Mouse (Mus musculus): ENCODE measurements around the gene Pard3b. TPM values are rescaled to one million over a fixed set of nuclear protein-coding genes. Genes with fewer than 3 reads are reported as not detected.

The Pard3b gene
- polyA plus RNA-seq, 1 experiment = 0.69 TPM

DNA sequence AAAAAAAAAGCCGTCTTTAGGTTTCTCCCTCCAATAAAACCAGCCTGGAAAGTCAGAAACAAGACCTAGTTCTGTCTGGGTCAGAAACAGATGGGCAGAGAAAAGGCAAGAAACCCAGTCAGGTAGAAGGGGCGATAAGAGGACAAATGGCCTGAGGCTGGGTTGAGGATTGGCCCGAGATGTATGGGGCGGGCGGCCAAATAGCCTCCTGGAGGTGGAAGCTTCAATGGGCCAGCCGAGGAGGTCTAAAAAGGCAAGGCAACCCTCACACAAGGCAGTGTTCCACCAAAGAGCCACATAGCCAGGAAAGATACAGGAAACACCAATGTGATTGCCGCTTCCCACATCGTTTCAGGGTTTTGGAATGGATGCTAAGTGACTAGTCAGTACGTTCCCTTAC is 322.9 kb downstream of the Pard3b start:
- Histone ChIP-seq H3K4me3 (ENCODE audit: extremely low read depth, insufficient read depth, insufficient read length) (no peak overlapping the region), H3K27me3 (ENCODE audit: control insufficient read depth, insufficient read depth, low read length) (no peaks in the 10 kb centered on the region), H3K36me3 (ENCODE audit: control insufficient read depth, insufficient read depth, low read length) (no peaks in the 10 kb centered on the region), H3K4me1 (ENCODE audit: control insufficient read depth, insufficient read depth, insufficient read length) (no peaks in the 10 kb centered on the region), H3K27ac (ENCODE audit: insufficient read depth, low read length) (no peak overlapping the region)
- 92% methylated on average over 9 of the region's 9 CpGs for WGBS
- no peak for TF ChIP-seq CTCF (IDR thresholded peaks at IDR 0.05; ENCODE audit: extremely low read depth, insufficient read depth, insufficient read length, insufficient replicate concordance)
- TF ChIP-seq POLR2A (IDR thresholded peaks at IDR 0.05; ENCODE audit: low read depth, low read length) = no peak
- no peak for DNase-seq (ENCODE audit: low read depth in 1 of 2, low spot score in 2 of 2)

DNA sequence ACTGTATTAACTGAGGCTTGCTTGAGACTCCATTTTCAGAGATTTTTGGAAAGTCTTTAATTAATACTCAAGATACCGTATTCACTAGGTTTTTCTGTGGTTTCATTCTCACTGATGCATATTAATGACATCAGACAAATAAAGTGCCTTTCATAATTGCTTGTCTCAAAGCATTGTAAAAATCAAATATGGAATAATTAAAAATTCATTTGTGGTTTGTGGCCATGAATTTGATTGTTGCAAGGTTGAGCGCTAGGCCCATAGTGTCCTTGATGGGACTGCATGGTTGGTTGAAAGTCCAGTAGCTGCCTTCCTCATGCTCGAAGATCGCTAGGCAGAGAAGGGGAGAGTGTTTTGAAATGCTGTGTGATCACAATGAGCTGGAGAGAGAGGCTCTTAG is 323.9 kb downstream of the Pard3b start:
- no peak overlapping the region for H3K27ac ChIP-seq (ENCODE audit: insufficient read depth, low read length)
- 83% methylated on average over 4 of the region's 4 CpGs for WGBS
- H3K27me3 ChIP-seq (ENCODE audit: control insufficient read depth, insufficient read depth, low read length) = no peaks in the 10 kb centered on the region
- H3K36me3 ChIP-seq (ENCODE audit: control insufficient read depth, insufficient read depth, low read length) = no peaks in the 10 kb centered on the region
- no peak overlapping the region for H3K4me3 ChIP-seq (ENCODE audit: extremely low read depth, insufficient read depth, insufficient read length)
- TF ChIP-seq CTCF (IDR thresholded peaks at IDR 0.05; ENCODE audit: extremely low read depth, insufficient read depth, insufficient read length, insufficient replicate concordance) (no peak), POLR2A (IDR thresholded peaks at IDR 0.05; ENCODE audit: low read depth, low read length) (no peak)
- no peak for DNase-seq (ENCODE audit: low read depth in 1 of 2, low spot score in 2 of 2)
- H3K4me1 ChIP-seq (ENCODE audit: control insufficient read depth, insufficient read depth, insufficient read length) = no peaks in the 10 kb centered on the region

DNA sequence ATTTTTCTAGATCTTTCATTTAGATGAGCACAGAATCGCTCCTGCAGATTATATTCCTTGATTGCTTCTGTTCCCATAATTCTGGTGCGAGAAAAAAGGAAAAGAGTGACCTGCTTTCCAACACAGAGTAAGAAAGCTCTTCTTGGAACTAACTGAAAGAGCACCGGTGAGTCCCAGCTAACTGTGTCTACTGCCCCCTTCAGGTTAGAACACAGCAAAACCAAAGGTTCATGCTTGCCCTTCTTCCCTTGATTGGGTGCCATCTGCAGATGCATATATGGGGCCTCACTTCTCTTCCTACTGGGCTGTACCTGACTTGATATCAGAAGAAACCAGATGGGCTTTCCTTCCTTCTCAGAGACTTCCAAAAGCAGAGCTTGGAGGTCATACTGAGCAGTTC is 328.5 kb downstream of the Pard3b start:
- 73% methylated on average over 3 of the region's 3 CpGs for WGBS
- Histone ChIP-seq H3K27ac (ENCODE audit: insufficient read depth, low read length) (no peak overlapping the region), H3K4me1 (ENCODE audit: control insufficient read depth, insufficient read depth, insufficient read length) (no peaks in the 10 kb centered on the region), H3K27me3 (ENCODE audit: control insufficient read depth, insufficient read depth, low read length) (no peaks in the 10 kb centered on the region), H3K36me3 (ENCODE audit: control insufficient read depth, insufficient read depth, low read length) (no peaks in the 10 kb centered on the region), H3K4me3 (ENCODE audit: extremely low read depth, insufficient read depth, insufficient read length) (no peak overlapping the region)
- TF ChIP-seq POLR2A (IDR thresholded peaks at IDR 0.05; ENCODE audit: low read depth, low read length) (no peak), CTCF (IDR thresholded peaks at IDR 0.05; ENCODE audit: extremely low read depth, insufficient read depth, insufficient read length, insufficient replicate concordance) (peak; percentile 36; the same call in 1 of the 2 replicates)
- peak; percentile 5 to 29 for DNase-seq (ENCODE audit: low read depth in 1 of 2, low spot score in 2 of 2)

DNA sequence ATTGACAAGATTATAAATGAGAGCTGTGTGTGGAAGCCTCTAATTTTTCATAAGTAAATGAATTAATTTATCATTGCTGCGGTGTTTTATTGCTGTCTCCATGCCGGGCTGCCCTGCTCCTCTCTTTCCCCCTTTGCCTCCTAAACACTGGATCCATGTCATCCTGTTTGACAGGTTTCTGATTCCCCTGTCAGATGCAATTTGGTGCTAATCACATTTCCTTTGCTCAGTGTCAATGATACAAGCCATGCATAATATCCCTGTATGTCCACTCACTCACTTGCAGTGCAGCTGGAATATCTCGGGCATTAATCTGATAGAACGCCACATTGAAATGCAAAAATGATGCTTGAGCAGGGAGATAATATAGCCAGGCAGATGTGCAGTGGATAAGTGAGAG is 329.2 kb downstream of the Pard3b start:
- Histone ChIP-seq H3K4me3 (ENCODE audit: extremely low read depth, insufficient read depth, insufficient read length) (no peak overlapping the region), H3K27me3 (ENCODE audit: control insufficient read depth, insufficient read depth, low read length) (no peaks in the 10 kb centered on the region), H3K4me1 (ENCODE audit: control insufficient read depth, insufficient read depth, insufficient read length) (no peaks in the 10 kb centered on the region), H3K27ac (ENCODE audit: insufficient read depth, low read length) (no peak overlapping the region), H3K36me3 (ENCODE audit: control insufficient read depth, insufficient read depth, low read length) (no peaks in the 10 kb centered on the region)
- DNase-seq (ENCODE audit: low read depth in 1 of 2, low spot score in 2 of 2) = no peak
- WGBS = 92% methylated on average over 4 of the region's 4 CpGs
- TF ChIP-seq CTCF (IDR thresholded peaks at IDR 0.05; ENCODE audit: extremely low read depth, insufficient read depth, insufficient read length, insufficient replicate concordance) = no peak
- TF ChIP-seq POLR2A (IDR thresholded peaks at IDR 0.05; ENCODE audit: low read depth, low read length) = no peak

DNA sequence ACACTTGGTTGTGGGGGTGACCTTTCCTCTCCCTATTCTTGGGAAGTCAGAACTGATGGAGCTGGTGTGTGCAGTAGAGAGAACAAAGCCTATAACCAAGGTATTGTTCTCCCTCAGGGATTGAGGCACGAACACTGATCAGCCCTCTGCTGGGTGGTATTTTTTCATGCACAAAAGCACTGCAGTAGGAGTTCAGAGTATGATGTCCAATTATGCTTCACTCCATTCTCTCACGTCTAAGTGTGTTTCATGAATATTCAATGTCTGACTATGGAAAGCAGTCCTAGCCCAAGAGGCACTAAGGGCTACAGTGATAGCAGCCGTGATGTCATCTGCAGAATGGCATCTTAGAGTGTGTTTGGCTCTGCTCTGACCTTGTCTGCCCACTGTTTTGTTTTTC is 359.1 kb downstream of the Pard3b start:
- no peak for DNase-seq (ENCODE audit: low read depth in 1 of 2, low spot score in 2 of 2)
- TF ChIP-seq CTCF (IDR thresholded peaks at IDR 0.05; ENCODE audit: extremely low read depth, insufficient read depth, insufficient read length, insufficient replicate concordance) (no peak), POLR2A (IDR thresholded peaks at IDR 0.05; ENCODE audit: low read depth, low read length) (no peak)
- Histone ChIP-seq H3K36me3 (ENCODE audit: control insufficient read depth, insufficient read depth, low read length) (no peaks in the 10 kb centered on the region), H3K27ac (ENCODE audit: insufficient read depth, low read length) (no peak overlapping the region), H3K4me3 (ENCODE audit: extremely low read depth, insufficient read depth, insufficient read length) (no peak overlapping the region), H3K27me3 (ENCODE audit: control insufficient read depth, insufficient read depth, low read length) (no peaks in the 10 kb centered on the region), H3K4me1 (ENCODE audit: control insufficient read depth, insufficient read depth, insufficient read length) (no peaks in the 10 kb centered on the region)
- WGBS = 85% methylated on average over 3 of the region's 3 CpGs

DNA sequence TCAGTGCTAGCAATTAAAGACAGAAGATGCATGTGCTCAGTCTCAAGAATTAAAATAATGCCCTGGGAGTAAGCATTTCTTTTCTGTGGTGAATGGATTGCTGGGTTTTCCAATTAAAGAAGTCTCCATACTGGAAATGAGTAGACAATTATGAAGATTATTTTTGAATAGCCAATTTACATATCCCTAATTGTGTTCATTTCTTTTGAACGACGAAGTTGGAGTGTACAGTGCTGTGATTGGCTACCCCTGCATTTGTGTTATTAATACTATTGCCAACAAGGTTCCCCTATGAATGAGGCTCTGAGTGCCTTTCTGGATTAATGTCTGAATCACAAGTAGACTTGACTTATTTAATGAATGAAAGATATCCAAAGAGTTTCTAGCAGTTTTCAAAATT is 370.2 kb downstream of the Pard3b start:
- no peak overlapping the region for H3K4me3 ChIP-seq (ENCODE audit: extremely low read depth, insufficient read depth, insufficient read length)
- H3K36me3 ChIP-seq (ENCODE audit: control insufficient read depth, insufficient read depth, low read length) = no peaks in the 10 kb centered on the region
- no peak overlapping the region for H3K27ac ChIP-seq (ENCODE audit: insufficient read depth, low read length)
- TF ChIP-seq CTCF (IDR thresholded peaks at IDR 0.05; ENCODE audit: extremely low read depth, insufficient read depth, insufficient read length, insufficient replicate concordance) (no peak), POLR2A (IDR thresholded peaks at IDR 0.05; ENCODE audit: low read depth, low read length) (no peak)
- 91% methylated on average over 2 of the region's 2 CpGs for WGBS
- no peak for DNase-seq (ENCODE audit: low read depth in 1 of 2, low spot score in 2 of 2)
- no peaks in the 10 kb centered on the region for H3K4me1 ChIP-seq (ENCODE audit: control insufficient read depth, insufficient read depth, insufficient read length)
- H3K27me3 ChIP-seq (ENCODE audit: control insufficient read depth, insufficient read depth, low read length) = no peaks in the 10 kb centered on the region

DNA sequence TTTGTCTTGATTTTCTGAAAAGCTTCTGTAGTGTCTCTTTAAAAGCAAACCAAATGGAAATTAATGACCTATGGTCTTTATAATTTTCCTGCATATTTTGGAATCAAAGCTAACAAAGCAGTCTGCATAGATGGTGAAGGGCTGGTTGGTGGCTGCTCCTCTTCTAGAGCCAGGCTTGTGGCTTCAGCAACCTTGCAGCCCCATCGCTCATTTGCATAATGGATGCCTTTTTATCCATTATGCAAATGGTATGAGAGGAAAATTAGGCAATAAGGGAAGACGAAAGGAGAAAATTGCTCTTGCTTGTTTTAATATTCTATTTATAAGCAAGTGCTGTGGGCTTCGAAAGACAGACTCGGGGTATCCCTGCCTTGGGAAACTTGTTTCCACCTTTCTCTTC is 373.1 kb downstream of the Pard3b start:
- Histone ChIP-seq H3K27me3 (ENCODE audit: control insufficient read depth, insufficient read depth, low read length) (no peaks in the 10 kb centered on the region), H3K36me3 (ENCODE audit: control insufficient read depth, insufficient read depth, low read length) (no peaks in the 10 kb centered on the region), H3K27ac (ENCODE audit: insufficient read depth, low read length) (no peak overlapping the region), H3K4me3 (ENCODE audit: extremely low read depth, insufficient read depth, insufficient read length) (no peak overlapping the region), H3K4me1 (ENCODE audit: control insufficient read depth, insufficient read depth, insufficient read length) (no peaks in the 10 kb centered on the region)
- WGBS = 91% methylated on average over 4 of the region's 4 CpGs
- DNase-seq (ENCODE audit: low read depth in 1 of 2, low spot score in 2 of 2) = no peak
- TF ChIP-seq POLR2A (IDR thresholded peaks at IDR 0.05; ENCODE audit: low read depth, low read length) = no peak
- TF ChIP-seq CTCF (IDR thresholded peaks at IDR 0.05; ENCODE audit: extremely low read depth, insufficient read depth, insufficient read length, insufficient replicate concordance) = no peak

Data from spleen, adult 2 months (tissue).